Mouse (Mus musculus) neural tube, embryonic 11.5 days (tissue): ENCODE results near the gene Cpa5. TPM values are rescaled to one million over a fixed set of nuclear protein-coding genes. Genes with fewer than 3 reads are reported as not detected.

Experiments used
- ATAC-seq: fragments of 200-750 bp; cut with Nextera tagmentation; 2 replicates; pipeline ENCODE4 v1.8.0; 2017; ENCODE audit warnings: moderate number of reproducible peaks, mild to moderate bottlenecking, moderate TSS enrichment, moderate library complexity; ENCODE audit not compliant: insufficient read depth, low FRiP score, low TSS enrichment
- DNase-seq: peaks from one replicate; pipeline ENCODE4 v3.0.0-alpha.2; 2015; ENCODE audit warnings: low spot score
- H3K27ac ChIP-seq: fragments of 300-500 bp; sonication (generic); 2 replicates; pipeline ENCODE4 v1.5.1; 2014; ENCODE audit warnings: low read depth, mild to moderate bottlenecking, low read length
- H3K27me3 ChIP-seq: fragments of 300-500 bp; sonication (generic); 2 replicates; pipeline ENCODE4 v1.6.1; 2014; ENCODE audit warnings: mild to moderate bottlenecking, low read length, mixed read lengths; ENCODE audit not compliant: control insufficient read depth, insufficient read depth
- H3K36me3 ChIP-seq: fragments of 300-500 bp; sonication (generic); 2 replicates; pipeline ENCODE4 v1.6.1; 2014; ENCODE audit warnings: mild to moderate bottlenecking, low read length, moderate library complexity, mixed read lengths; ENCODE audit not compliant: control insufficient read depth, insufficient read depth
- H3K4me1 ChIP-seq: fragments of 300-500 bp; sonication (generic); 2 replicates; pipeline ENCODE4 v1.6.1; 2014; ENCODE audit warnings: low read length, mixed read lengths; ENCODE audit not compliant: control insufficient read depth, insufficient read depth
- H3K4me2 ChIP-seq: fragments of 300-500 bp; sonication (generic); 2 replicates; pipeline ENCODE4 v1.6.1; 2014; ENCODE audit warnings: low read depth, mild to moderate bottlenecking, moderate library complexity
- H3K4me3 ChIP-seq: fragments of 300-500 bp; sonication (generic); 2 replicates; pipeline ENCODE4 v1.5.1; 2014; ENCODE audit warnings: low read depth, low read length
- H3K9ac ChIP-seq: fragments of 300-500 bp; sonication (generic); 2 replicates; pipeline ENCODE4 v1.6.1; 2014; ENCODE audit warnings: mild to moderate bottlenecking, low read length
- H3K9me3 ChIP-seq: fragments of 300-500 bp; sonication (generic); 2 replicates; pipeline ENCODE4 v1.6.1; 2016; ENCODE audit warnings: low read length; ENCODE audit not compliant: control insufficient read depth
- WGBS: fragments of 180-500 bp; shearing (Covaris S2); extraction: QIAGEN DNeasy Blood & Tissue Kit; methylation state at CpG from one replicate; pipeline ENCODE4 v1.1.7; 2014; 5-methylcytosine and 5-hydroxymethylcytosine counted together
- polyA plus RNA-seq: library from polyadenylated mRNA; unstranded; fragments of >200 nt; fragmentation: Nextera tagmentation; extraction: Ambion mirVana; gene quantifications from 2 replicates; pipeline ENCODE4 v1.2.1, GENCODE M21; 2014

Gene Cpa5
- polyA plus RNA-seq, 1 experiment from 2014 or later: not detected

DNA sequence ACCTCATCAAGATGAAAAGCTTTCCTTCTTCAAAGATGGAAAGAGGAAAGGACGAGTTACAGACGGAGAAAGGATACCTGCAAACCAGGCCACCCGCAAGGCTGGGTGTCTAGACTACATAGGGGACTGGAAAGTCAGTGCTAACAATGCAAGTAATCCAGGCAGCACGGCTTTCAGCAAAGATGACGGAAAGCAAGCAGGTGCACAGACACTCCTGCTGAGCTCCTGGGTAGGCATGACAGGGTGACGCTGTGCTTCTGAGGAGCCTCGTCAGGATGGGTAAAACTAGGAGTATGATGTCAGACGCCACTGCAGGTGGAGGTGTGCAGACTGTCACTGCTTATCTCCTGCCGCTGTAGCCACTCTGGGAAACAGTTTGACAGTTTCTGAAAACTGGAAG is 66.8 kb downstream of the Cpa5 start:
- no peaks in the 10 kb centered on the region for H3K36me3 ChIP-seq
- no peak overlapping the region for H3K27ac ChIP-seq
- H3K4me1 ChIP-seq: peaks cover 36% of the 10 kb centered on the region
- no peak overlapping the region for H3K9ac ChIP-seq
- no peaks in the 10 kb centered on the region for H3K27me3 ChIP-seq
- WGBS: 74% methylated on average over 9 of the region's 9 CpGs
- ATAC-seq (no peak), DNase-seq (no peak)
- no peak overlapping the region for H3K4me2 ChIP-seq
- H3K9me3 ChIP-seq: no peaks in the 10 kb centered on the region
- H3K4me3 ChIP-seq: no peak overlapping the region

DNA sequence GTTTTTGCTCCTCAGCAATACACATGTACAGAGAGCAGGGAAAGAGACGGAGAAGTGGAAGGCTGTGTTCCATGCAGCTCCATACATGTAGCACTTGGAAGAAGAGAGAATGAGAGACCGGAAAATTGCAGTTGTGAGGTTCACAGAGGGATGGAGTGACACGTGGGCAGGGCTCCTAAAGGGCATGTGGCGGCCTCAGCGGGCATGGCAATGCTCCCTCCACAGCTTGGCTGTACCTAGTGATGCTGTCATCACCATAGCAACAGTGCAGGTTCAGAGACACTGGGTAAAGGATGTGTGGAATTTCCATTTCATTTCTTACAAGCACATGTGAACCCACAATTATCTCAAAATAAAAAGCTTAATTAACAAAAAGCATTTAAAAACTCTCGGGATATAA is 67.7 kb downstream of the Cpa5 start:
- Histone ChIP-seq H3K4me3 (no peak overlapping the region), H3K27me3 (no peaks in the 10 kb centered on the region), H3K9ac (peak overlapping the region; percentile 15; the same call in 1 of the 2 replicates), H3K4me2 (no peak overlapping the region), H3K9me3 (no peaks in the 10 kb centered on the region), H3K4me1 (peaks cover 41% of the 10 kb centered on the region), H3K27ac (0 out of 2 replicates have a peak overlapping the region, but pooled peaks have one; percentile 23), H3K36me3 (no peaks in the 10 kb centered on the region)
- peak; percentile 84; the same call in 1 of the 2 replicates for ATAC-seq
- WGBS: 57% methylated on average over 6 of the region's 6 CpGs
- DNase-seq: no peak

DNA sequence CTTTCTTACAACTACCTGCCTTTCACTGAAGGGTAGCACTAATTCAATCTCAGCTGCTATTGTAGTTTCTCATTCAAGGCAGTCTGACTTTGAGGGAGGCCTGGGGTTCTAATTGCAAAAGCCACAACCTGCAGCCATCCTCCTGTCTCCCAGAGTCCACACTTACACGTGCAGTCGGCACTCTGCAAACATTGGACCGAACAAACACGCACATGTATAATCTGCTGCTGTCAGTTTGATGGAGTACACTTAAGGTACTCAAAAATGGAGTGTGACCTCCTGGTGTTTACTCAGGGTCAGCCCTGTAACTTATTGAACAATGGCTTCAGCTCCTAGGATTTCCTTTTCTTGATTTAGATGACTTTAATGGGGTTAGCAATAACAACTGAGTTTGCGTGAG is 68.8 kb downstream of the Cpa5 start:
- H3K4me1 ChIP-seq: peaks cover 31% of the 10 kb centered on the region
- no peak for DNase-seq
- no peaks in the 10 kb centered on the region for H3K27me3 ChIP-seq
- H3K9ac ChIP-seq: no peak overlapping the region
- no peak overlapping the region for H3K4me2 ChIP-seq
- no peaks in the 10 kb centered on the region for H3K36me3 ChIP-seq
- H3K9me3 ChIP-seq: no peaks in the 10 kb centered on the region
- ATAC-seq: no peak
- H3K4me3 ChIP-seq: no peak overlapping the region
- H3K27ac ChIP-seq: no peak overlapping the region
- 54% methylated on average over 5 of the region's 5 CpGs for WGBS

DNA sequence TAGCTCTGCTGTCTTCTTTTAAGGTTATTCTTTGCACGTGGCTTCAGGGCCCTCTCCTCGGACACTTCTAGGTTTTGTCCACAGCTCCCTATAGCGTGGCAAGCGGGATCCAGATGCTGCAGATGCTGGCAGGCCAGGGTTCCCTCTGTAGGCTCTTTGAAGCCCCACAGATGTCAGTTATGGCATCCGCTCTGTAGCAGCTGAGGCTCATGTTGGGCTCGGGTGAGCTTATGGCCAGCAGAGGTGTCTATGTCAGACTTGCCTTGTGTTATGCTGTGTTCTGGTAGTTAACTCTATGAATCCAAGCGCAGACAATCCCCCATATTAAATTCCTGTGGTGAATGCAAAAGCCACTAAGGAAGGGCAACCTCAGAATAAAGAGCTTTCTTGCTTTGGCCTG is 69.6 kb downstream of the Cpa5 start:
- DNase-seq: no peak
- ATAC-seq: no peak

More for the DNA sequence above, 69.6 kb downstream of the Cpa5 start:
- WGBS: 70% methylated on average over 7 of the region's 7 CpGs
- H3K27me3 ChIP-seq: no peaks in the 10 kb centered on the region
- H3K9ac ChIP-seq: no peak overlapping the region
- no peaks in the 10 kb centered on the region for H3K9me3 ChIP-seq
- peaks cover 22% of the 10 kb centered on the region for H3K4me1 ChIP-seq
- no peaks in the 10 kb centered on the region for H3K36me3 ChIP-seq
- no peak overlapping the region for H3K4me2 ChIP-seq
- no peak overlapping the region for H3K4me3 ChIP-seq
- no peak overlapping the region for H3K27ac ChIP-seq

Other genes starting within 250 kb of the Cpa5 start
- 72.3 and 73.7 TPM in 2 replicates for gene Zc3hc1, start 220.0 kb upstream of the Cpa5 start, polyA plus RNA-seq
- gene Klhdc10, start 209.1 kb upstream of the Cpa5 start, polyA plus RNA-seq: 33.9 and 38.8 TPM in 2 replicates
- gene Tmem209, start 101.2 kb upstream of the Cpa5 start, polyA plus RNA-seq: 38.6 and 41.5 TPM in 2 replicates
- gene Ssmem1, start 101.2 kb upstream of the Cpa5 start, polyA plus RNA-seq: 0.40 and 1.1 TPM in 2 replicates
- 11.3 and 13.1 TPM in 2 replicates for gene Cpa2, start 69.4 kb upstream of the Cpa5 start, polyA plus RNA-seq
- gene Cpa4, start 42.6 kb upstream of the Cpa5 start, polyA plus RNA-seq: 2.1 and 3.6 TPM in 2 replicates
- 0.35 TPM in 1 of 2 replicates, not detected in the other for gene Cpa1, start 28.2 kb downstream of the Cpa5 start, polyA plus RNA-seq
- gene Cep41, start 82.7 kb downstream of the Cpa5 start, polyA plus RNA-seq: 27.3 and 27.9 TPM in 2 replicates
- 1,492 and 1,651 TPM in 2 replicates for gene Mest, start 112.5 kb downstream of the Cpa5 start, polyA plus RNA-seq